ENCODE assay signal across 8 mouse cellular contexts in genomic region chr2:26507481-26507886, GRCm38 (mm10). TPM values are rescaled to one million over a fixed set of nuclear protein-coding genes. Genes with fewer than 3 reads are reported as not detected.
DNase-seq lines count a peak whose midpoint lies in the region; ATAC-seq lines count a peak whose summit lies in the region.

No protein-coding gene starts in this region.

- H3K27ac ChIP-seq in embryonic facial prominence, embryonic 10.5 days (replicated peaks) = peak overlapping the region; percentile 90
- peak overlapping the region; percentile 86 for H3K27ac ChIP-seq in heart, embryonic 13.5 days (replicated peaks)
- H3K27ac ChIP-seq in kidney, embryonic 16.5 days (ENCODE audit: low read length) = peak overlapping the region; percentile 97

- DNase-seq in right cerebral cortex, postnatal 4 days = peak; percentile 40
- no peak for DNase-seq in right cerebral cortex, postnatal 36 days (ENCODE audit: low spot score in 2 of 2)
- peak; percentile 68 for DNase-seq in embryonic facial prominence, embryonic 10.5 days (ENCODE audit: low spot score)
- DNase-seq in lung, postnatal 36 days = peak; percentile 85
- peak; percentile 84 for DNase-seq in testis, postnatal 10 days (ENCODE audit: low spot score)
- no peak for DNase-seq in cerebellum, adult 8-10 months

- H3K27me3 ChIP-seq in embryonic facial prominence, embryonic 10.5 days (replicated peaks; ENCODE audit: low read depth, poor library complexity, severe bottlenecking) = peaks cover 40% of the 10 kb centered on the region
- peaks cover 31% of the 10 kb centered on the region for H3K27me3 ChIP-seq in heart, embryonic 13.5 days (replicated peaks)
- no peaks in the 10 kb centered on the region for H3K27me3 ChIP-seq in kidney, embryonic 16.5 days (ENCODE audit: insufficient read depth, low read length)

- WGBS in embryonic facial prominence, embryonic 10.5 days = 4% methylated on average over 7 of the region's 7 CpGs
- WGBS in heart, embryonic 13.5 days = 9% methylated on average over 7 of the region's 7 CpGs
- WGBS in kidney, embryonic 16.5 days = 9% methylated on average over 7 of the region's 7 CpGs

- H3K9me3 ChIP-seq in embryonic facial prominence, embryonic 10.5 days = no peaks in the 10 kb centered on the region
- no peaks in the 10 kb centered on the region for H3K9me3 ChIP-seq in heart, embryonic 13.5 days
- H3K9me3 ChIP-seq in kidney, embryonic 16.5 days (ENCODE audit: low read length) = no peaks in the 10 kb centered on the region

- peak overlapping the region; percentile 71 for H3K9ac ChIP-seq in heart, embryonic 13.5 days
- peak overlapping the region; percentile 53 for H3K9ac ChIP-seq in kidney, embryonic 16.5 days (replicated peaks; ENCODE audit: low read length)

- H3K4me1 ChIP-seq in embryonic facial prominence, embryonic 10.5 days = peaks cover 75% of the 10 kb centered on the region
- peaks cover 53% of the 10 kb centered on the region for H3K4me1 ChIP-seq in heart, embryonic 13.5 days
- H3K4me1 ChIP-seq in kidney, embryonic 16.5 days (ENCODE audit: insufficient read depth, low read length) = peaks cover 46% of the 10 kb centered on the region

- ATAC-seq in heart, embryonic 13.5 days (ENCODE audit: extremely low read depth, insufficient number of reproducible peaks, low FRiP score, low TSS enrichment) = no peak; the same call in 1 of the 2 replicates
- ATAC-seq in kidney, embryonic 16.5 days (ENCODE audit: low FRiP score, low TSS enrichment) = peak; percentile 16; the same call in 1 of the 2 replicates

- peak overlapping the region; percentile 36; the same call in 1 of the 2 replicates for H3K4me3 ChIP-seq in embryonic facial prominence, embryonic 10.5 days
- 0 out of 2 replicates have a peak overlapping the region, but pooled peaks have one; percentile 2 for H3K4me3 ChIP-seq in heart, embryonic 13.5 days
- no peak overlapping the region for H3K4me3 ChIP-seq in kidney, embryonic 16.5 days (ENCODE audit: low read length)

- no peaks in the 10 kb centered on the region for H3K36me3 ChIP-seq in embryonic facial prominence, embryonic 10.5 days (replicated peaks)
- H3K36me3 ChIP-seq in heart, embryonic 13.5 days = no peaks in the 10 kb centered on the region
- H3K36me3 ChIP-seq in kidney, embryonic 16.5 days (ENCODE audit: insufficient read depth, low read length) = no peaks in the 10 kb centered on the region

- H3K4me2 ChIP-seq in heart, embryonic 13.5 days = peak overlapping the region; percentile 48
- H3K4me2 ChIP-seq in kidney, embryonic 16.5 days (replicated peaks; ENCODE audit: low read depth, low read length) = peak overlapping the region; percentile 11

RNA-seq across cellular contexts. Expression of gene Notch1, which starts 9.0 kb away (rescaled TPM):
- 17.1 and 20.3 TPM in 2 replicates for polyA plus RNA-seq in embryonic facial prominence, embryonic 10.5 days (2016; fragmentation: Nextera tagmentation; extraction: Ambion mirVana)
- polyA plus RNA-seq in heart, embryonic 13.5 days (2015; fragmentation: Nextera tagmentation; extraction: Ambion mirVana) = 11.4 and 12.1 TPM in 2 replicates
- polyA plus RNA-seq in kidney, embryonic 16.5 days (2015; fragmentation: Nextera tagmentation; extraction: Ambion mirVana) = 23.7 and 27.0 TPM in 2 replicates

Comparison
In these comparisons a context has a peak if more than half of its experiments do, and no peak if none do; other contexts are left out.
1. DNase-seq: peak in right cerebral cortex, postnatal 4 days (single experiment), embryonic facial prominence, embryonic 10.5 days (single experiment), lung, postnatal 36 days (single experiment) and testis, postnatal 10 days (single experiment); none in right cerebral cortex, postnatal 36 days (0 of 2) and cerebellum, adult 8-10 months (single experiment).
2. Peak in every context shown above with its lines, with median percentiles within 50 percentile points of each other: H3K27ac ChIP-seq.